Mouse (Mus musculus) thymus, adult 2 months (tissue): Measurements from ENCODE around the gene Brca2.

Source experiments
- CTCF ChIP-seq: fragments of 200-500 bp; IDR thresholded peaks from 2 replicates; pipeline ENCODE4 v1.5.1; 2012; ENCODE audit warnings: mild to moderate bottlenecking, control low read depth, low read length, moderate library complexity, borderline replicate concordance; ENCODE audit not compliant: control insufficient read depth, poor library complexity, insufficient read depth; ENCODE audit errors: extremely low read depth
- POLR2A ChIP-seq: fragments of 200-500 bp; IDR thresholded peaks from 2 replicates; pipeline ENCODE4 v1.6.1; 2012; ENCODE audit warnings: mild to moderate bottlenecking, low read length, control low read depth, moderate library complexity; ENCODE audit not compliant: control insufficient read depth, poor library complexity, insufficient read depth; ENCODE audit errors: extremely low read depth

DNA sequence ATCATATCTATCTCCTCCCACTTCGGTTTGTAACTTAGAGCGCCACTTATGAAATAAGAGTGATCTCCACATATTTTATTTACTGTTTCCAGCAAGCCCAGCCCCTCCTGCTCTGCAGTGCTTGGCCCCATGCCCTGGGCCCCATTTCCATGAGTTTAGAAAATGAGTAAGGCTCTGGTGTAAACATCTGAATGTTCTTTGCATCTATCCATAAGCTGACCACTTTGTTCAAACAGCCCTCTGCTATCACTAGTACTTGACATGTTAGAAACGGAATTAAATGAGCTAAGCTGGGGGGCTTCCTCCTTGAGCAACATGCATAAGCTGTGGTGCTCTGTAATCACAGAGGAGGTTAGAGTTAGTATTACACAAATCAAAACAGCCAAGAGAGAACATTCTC lies 52.0 kb downstream of the Brca2 start:
- TF ChIP-seq CTCF = no peak
- no peak for TF ChIP-seq POLR2A
